Mouse (Mus musculus) ES-E14 (cell line): ENCODE results near the gene Mindy4b-ps. TPM values are rescaled to one million over a fixed set of nuclear protein-coding genes. Genes with fewer than 3 reads are reported as not detected.
"Not testable (repeated sequence)": the region's sequence is repeated elsewhere in the genome, so short reads cannot be mapped to it uniquely, and the experiment has no call there.

Experiments
- DNase-seq: peaks from one replicate; pipeline ENCODE4 v3.0.0-alpha.2; 2013; ENCODE audit warnings: low read depth, low spot score
- H3K27ac ChIP-seq: 2 replicates; pipeline ENCODE4 v1.5.1; 2012; ENCODE audit warnings: low read depth, mild to moderate bottlenecking, low read length, moderate library complexity, mixed read lengths; ENCODE audit not compliant: poor library complexity, insufficient read depth, severe bottlenecking
- H3K36me3 ChIP-seq: 2 replicates; pipeline ENCODE4 v1.6.1; 2012; ENCODE audit warnings: mild to moderate bottlenecking, low read length, moderate library complexity, mixed read lengths; ENCODE audit not compliant: control insufficient read depth, poor library complexity, insufficient read depth, severe bottlenecking
- H3K4me1 ChIP-seq, 2 experiments: fragments of 150-350 bp in 1 of 2; sonication (generic) in 1 of 2; 2 replicates each; pipeline ENCODE4 v1.6.1; 2012; ENCODE audit warnings: low read length in 2 of 2, mild to moderate bottlenecking in 1 of 2, mixed read lengths in 1 of 2; ENCODE audit not compliant: control insufficient read depth in 2 of 2, insufficient read depth in 2 of 2, poor library complexity in 1 of 2
- H3K4me3 ChIP-seq, 2 experiments: fragments of 150-350 bp in 1 of 2; sonication (generic) in 1 of 2; 2 replicates each; pipeline ENCODE4 v1.5.1; 2012; ENCODE audit warnings: low read length in 2 of 2, low read depth in 1 of 2, mild to moderate bottlenecking in 1 of 2, mixed read lengths in 1 of 2; ENCODE audit not compliant: insufficient read depth in 1 of 2, poor library complexity in 1 of 2, severe bottlenecking in 1 of 2
- H3K9ac ChIP-seq: 2 replicates; pipeline ENCODE4 v1.6.1; 2012; ENCODE audit warnings: low read depth, mild to moderate bottlenecking, low read length, mixed read lengths; ENCODE audit not compliant: poor library complexity, insufficient read depth, severe bottlenecking
- H3K9me3 ChIP-seq: fragments of 150-350 bp; sonication (generic); 2 replicates; pipeline ENCODE4 v1.6.1; 2012; ENCODE audit warnings: low read depth, mild to moderate bottlenecking, low read length; ENCODE audit not compliant: control insufficient read depth, insufficient read depth
- CHD2 ChIP-seq: IDR thresholded peaks from 2 replicates; pipeline ENCODE4 v1.6.1; 2014; ENCODE audit warnings: mild to moderate bottlenecking, low read depth, low read length, inconsistent platforms
- HCFC1 ChIP-seq: IDR thresholded peaks from 2 replicates; pipeline ENCODE4 v1.6.1; 2012; ENCODE audit warnings: low read length, inconsistent platforms, borderline replicate concordance; ENCODE audit not compliant: insufficient read depth
- MAFK ChIP-seq: IDR thresholded peaks from 2 replicates; pipeline ENCODE4 v1.6.1; 2014; ENCODE audit warnings: mild to moderate bottlenecking, low read depth, low read length, inconsistent platforms; ENCODE audit not compliant: insufficient read depth
- ZC3H11A ChIP-seq: IDR thresholded peaks from 2 replicates; pipeline ENCODE4 v1.6.1; 2012; ENCODE audit warnings: low read depth, mild to moderate bottlenecking, inconsistent platforms, low read length, borderline replicate concordance
- ZNF384 ChIP-seq: IDR thresholded peaks from 2 replicates; pipeline ENCODE4 v1.6.1; 2012; ENCODE audit warnings: low read depth, low read length, inconsistent platforms
- in situ Hi-C, 2 experiments: fragments of 600-800 bp; cut with MboI; formaldehyde crosslinking; loops; one replicate each; pipeline ENCODE4 v1.15.1; 2025; ENCODE audit warnings: low sequenced_read_pairs in 2 of 2, inconsistent platforms in 1 of 2; ENCODE audit not compliant: unreplicated experiment in 2 of 2
- total RNA-seq: library from RNA; depleted of rRNA; stranded (reverse); fragments of 300-350 nt; gene quantifications from 2 replicates; pipeline ENCODE4 v1.2.3, GENCODE M21; 2012; rRNA removed

Gene Mindy4b-ps
- total RNA-seq: not detected in 2 replicates

- no peak for DNase-seq
- Histone ChIP-seq H3K27ac (no peak within 1 kb of the TSS), H3K9me3 (no peaks in the 10 kb centered on the region), H3K4me1 (peaks cover under 1 to 2% of the 10 kb centered on the region in 2 experiments; a peak in 2 of 4 replicates), H3K9ac (no peak within 1 kb of the TSS), H3K36me3 (no peaks in the 10 kb centered on the region), H3K4me3 (no peak within 1 kb of the TSS)
- in situ Hi-C loops: no loop called here
- TF ChIP-seq CHD2 (no peak), HCFC1 (no peak), ZC3H11A (no peak), ZNF384 (no peak), MAFK (no peak)
These were observed at the start of gene Mindy4b-ps for GRCm38 (mm10) chr3:58822211-58822610. Mindy4b-ps (minus strand) TSS chr3:58822311.

GRCm38 (mm10) chr3:58871882-58872281, 49.8 kb upstream of the Mindy4b-ps start:
- H3K36me3 ChIP-seq, H3K9me3 ChIP-seq, DNase-seq, H3K27ac ChIP-seq, in situ Hi-C loops, H3K9ac ChIP-seq, H3K4me3 ChIP-seq, H3K4me1 ChIP-seq: not testable (repeated sequence)

GRCm38 (mm10) chr3:58865690-58866089, 43.6 kb upstream of the Mindy4b-ps start:
- no peaks in the 10 kb centered on the region for H3K4me1 ChIP-seq

GRCm38 (mm10) chr3:58862976-58863375, 40.9 kb upstream of the Mindy4b-ps start:
- Histone ChIP-seq H3K9me3 (no peaks in the 10 kb centered on the region), H3K4me3 (no peak overlapping the region), H3K9ac (no peak overlapping the region), H3K27ac (no peak overlapping the region), H3K36me3 (no peaks in the 10 kb centered on the region), H3K4me1 (no peaks in the 10 kb centered on the region)
- in situ Hi-C loops: no loop called here
- no peak for DNase-seq
- TF ChIP-seq CHD2 (no peak), HCFC1 (no peak), ZC3H11A (no peak), MAFK (peak; percentile 56; the same call in 1 of the 2 replicates)

More at GRCm38 (mm10) chr3:58865690-58866089, 43.6 kb upstream of the Mindy4b-ps start:
- H3K36me3 ChIP-seq: no peaks in the 10 kb centered on the region
- in situ Hi-C loops: no loop called here
- no peak overlapping the region for H3K4me3 ChIP-seq
- no peaks in the 10 kb centered on the region for H3K9me3 ChIP-seq
- H3K9ac ChIP-seq: no peak overlapping the region
- H3K27ac ChIP-seq: no peak overlapping the region
- DNase-seq: no peak
- TF ChIP-seq ZC3H11A: no peak
- TF ChIP-seq CHD2: no peak
- TF ChIP-seq MAFK: no peak
- no peak for TF ChIP-seq ZNF384
- no peak for TF ChIP-seq HCFC1

GRCm38 (mm10) chr3:58843415-58843814, 21.3 kb upstream of the Mindy4b-ps start:
- DNase-seq: no peak
- in situ Hi-C loops: no loop called here
- TF ChIP-seq MAFK: no peak
- no peak for TF ChIP-seq ZC3H11A
- no peak for TF ChIP-seq ZNF384
- no peak for TF ChIP-seq HCFC1
- TF ChIP-seq CHD2: no peak
- H3K4me3 ChIP-seq: no peak overlapping the region
- H3K36me3 ChIP-seq: no peaks in the 10 kb centered on the region
- H3K9ac ChIP-seq: no peak overlapping the region
- no peak overlapping the region for H3K27ac ChIP-seq
- H3K4me1 ChIP-seq: no peaks in the 10 kb centered on the region
- no peaks in the 10 kb centered on the region for H3K9me3 ChIP-seq
